Mouse (Mus musculus) forebrain, embryonic 15.5 days (tissue): ENCODE results near the gene Grm3. TPM values are rescaled to one million over a fixed set of nuclear protein-coding genes. Genes with fewer than 3 reads are reported as not detected.

Experiments used
- ATAC-seq: fragments of 200-750 bp; cut with Nextera tagmentation; replicated peaks from 2 replicates; pipeline ENCODE4 v1.8.0; 2017; ENCODE audit warnings: mild to moderate bottlenecking, moderate TSS enrichment, moderate library complexity
- H3K27ac ChIP-seq: fragments of 300-500 bp; sonication (generic); replicated peaks from 2 replicates; pipeline ENCODE4 v1.5.1; 2015; ENCODE audit warnings: mild to moderate bottlenecking, inconsistent platforms
- H3K27me3 ChIP-seq: fragments of 300-500 bp; sonication (generic); 2 replicates; pipeline ENCODE4 v1.6.1; 2015; ENCODE audit warnings: inconsistent platforms
- H3K36me3 ChIP-seq: fragments of 300-500 bp; sonication (generic); 2 replicates; pipeline ENCODE4 v1.6.1; 2015; ENCODE audit warnings: mild to moderate bottlenecking, inconsistent platforms
- H3K4me1 ChIP-seq: fragments of 300-500 bp; sonication (generic); 2 replicates; pipeline ENCODE4 v1.6.1; 2015; ENCODE audit warnings: inconsistent platforms
- H3K4me2 ChIP-seq: fragments of 300-500 bp; sonication (generic); replicated peaks from 2 replicates; pipeline ENCODE4 v1.6.1; 2015; ENCODE audit warnings: mild to moderate bottlenecking, inconsistent platforms
- H3K4me3 ChIP-seq: fragments of 300-500 bp; sonication (generic); 2 replicates; pipeline ENCODE4 v1.5.1; 2015; ENCODE audit warnings: mild to moderate bottlenecking, inconsistent platforms
- H3K9ac ChIP-seq: fragments of 300-500 bp; sonication (generic); replicated peaks from 2 replicates; pipeline ENCODE4 v1.6.1; 2015; ENCODE audit warnings: mild to moderate bottlenecking, inconsistent platforms
- H3K9me3 ChIP-seq: fragments of 300-500 bp; sonication (generic); 2 replicates; pipeline ENCODE4 v1.6.1; 2016; ENCODE audit warnings: inconsistent platforms
- WGBS: fragments of 180-500 bp; shearing (Covaris S2); methylation state at CpG from one replicate; pipeline ENCODE4 v1.1.7; 2015; ENCODE audit warnings: mixed read lengths; 5-methylcytosine and 5-hydroxymethylcytosine counted together
- polyA plus RNA-seq: library from polyadenylated mRNA; unstranded; fragments of >200 nt; fragmentation: Nextera tagmentation; extraction: Ambion mirVana; gene quantifications from 2 replicates; pipeline ENCODE4 v1.2.1, GENCODE M21; 2015

Gene Grm3
- polyA plus RNA-seq, 1 experiment from 2014 or later = 19.2 TPM

GRCm38 (mm10) chr5:9692333-9692732, 32.6 kb downstream of the Grm3 start:
- Histone ChIP-seq H3K4me2 (no peak overlapping the region), H3K27me3 (no peaks in the 10 kb centered on the region; the same call in 1 of the 2 replicates), H3K4me1 (no peaks in the 10 kb centered on the region), H3K36me3 (no peaks in the 10 kb centered on the region), H3K27ac (no peak overlapping the region), H3K9me3 (no peaks in the 10 kb centered on the region), H3K4me3 (no peak overlapping the region), H3K9ac (no peak overlapping the region)
- 95% methylated on average over 1 of the region's 1 CpGs for WGBS
- no peak for ATAC-seq

- 49% methylated on average over 3 of the region's 3 CpGs for WGBS
- H3K27me3 ChIP-seq = no peaks in the 10 kb centered on the region; the same call in 1 of the 2 replicates
- no peak overlapping the region for H3K4me3 ChIP-seq
- H3K9me3 ChIP-seq = no peaks in the 10 kb centered on the region
- no peaks in the 10 kb centered on the region for H3K4me1 ChIP-seq
- no peak overlapping the region for H3K27ac ChIP-seq
- ATAC-seq = no peak
- H3K9ac ChIP-seq = no peak overlapping the region
- no peaks in the 10 kb centered on the region for H3K36me3 ChIP-seq
- H3K4me2 ChIP-seq = no peak overlapping the region
Observed at GRCm38 (mm10) chr5:9690599-9691242, 34.2 kb downstream of the Grm3 start.

- Histone ChIP-seq H3K36me3 (no peaks in the 10 kb centered on the region), H3K4me2 (no peak overlapping the region), H3K4me3 (no peak overlapping the region), H3K9me3 (no peaks in the 10 kb centered on the region), H3K4me1 (no peaks in the 10 kb centered on the region), H3K27me3 (no peaks in the 10 kb centered on the region; the same call in 1 of the 2 replicates), H3K27ac (no peak overlapping the region), H3K9ac (no peak overlapping the region)
- WGBS = 24% methylated on average over 1 of the region's 1 CpGs
- no peak for ATAC-seq
Observed at GRCm38 (mm10) chr5:9690192-9690591, 34.8 kb downstream of the Grm3 start.

GRCm38 (mm10) chr5:9683204-9683603, 41.8 kb downstream of the Grm3 start:
- no peak overlapping the region for H3K27ac ChIP-seq
- ATAC-seq = no peak
- no peaks in the 10 kb centered on the region for H3K9me3 ChIP-seq
- WGBS = 58% methylated on average over 2 of the region's 2 CpGs
- H3K36me3 ChIP-seq = no peaks in the 10 kb centered on the region
- no peaks in the 10 kb centered on the region for H3K4me1 ChIP-seq
- no peak overlapping the region for H3K4me2 ChIP-seq
- no peak overlapping the region for H3K4me3 ChIP-seq
- H3K9ac ChIP-seq = no peak overlapping the region
- H3K27me3 ChIP-seq = no peaks in the 10 kb centered on the region

GRCm38 (mm10) chr5:9669002-9669401, 56.0 kb downstream of the Grm3 start:
- H3K4me2 ChIP-seq = no peak overlapping the region

GRCm38 (mm10) chr5:9663416-9663815, 61.6 kb downstream of the Grm3 start:
- H3K9ac ChIP-seq = no peak overlapping the region
- H3K4me3 ChIP-seq = no peak overlapping the region
- ATAC-seq = no peak
- no peaks in the 10 kb centered on the region for H3K36me3 ChIP-seq
- 94% methylated on average over 3 of the region's 3 CpGs for WGBS
- peaks cover 8% of the 10 kb centered on the region for H3K4me1 ChIP-seq
- H3K27me3 ChIP-seq = no peaks in the 10 kb centered on the region
- H3K4me2 ChIP-seq = no peak overlapping the region
- no peaks in the 10 kb centered on the region for H3K9me3 ChIP-seq
- H3K27ac ChIP-seq = no peak overlapping the region

More at GRCm38 (mm10) chr5:9669002-9669401, 56.0 kb downstream of the Grm3 start:
- 85% methylated on average over 1 of the region's 1 CpGs for WGBS
- Histone ChIP-seq H3K9ac (no peak overlapping the region), H3K9me3 (no peaks in the 10 kb centered on the region), H3K4me3 (no peak overlapping the region), H3K27me3 (no peaks in the 10 kb centered on the region), H3K36me3 (no peaks in the 10 kb centered on the region), H3K4me1 (0 out of 2 replicates have a peak, but pooled peaks cover 4% of the 10 kb centered on the region), H3K27ac (no peak overlapping the region)
- no peak for ATAC-seq

- H3K4me2 ChIP-seq = 0 out of 2 replicates have a peak overlapping the region, but pooled peaks have one; percentile 6
- no peaks in the 10 kb centered on the region for H3K27me3 ChIP-seq
- H3K9ac ChIP-seq = no peak overlapping the region
- no peaks in the 10 kb centered on the region for H3K9me3 ChIP-seq
- no peaks in the 10 kb centered on the region for H3K36me3 ChIP-seq
- H3K4me3 ChIP-seq = no peak overlapping the region
- H3K27ac ChIP-seq = peak overlapping the region; percentile 45; the same call in 1 of the 2 replicates
- ATAC-seq = peak; percentile 91
- peaks cover 8% of the 10 kb centered on the region for H3K4me1 ChIP-seq
- 17% methylated on average over 9 of the region's 9 CpGs for WGBS
Observed at GRCm38 (mm10) chr5:9661870-9662589, 62.9 kb downstream of the Grm3 start.

GRCm38 (mm10) chr5:9638612-9639011, 86.4 kb downstream of the Grm3 start:
- Histone ChIP-seq H3K4me2 (no peak overlapping the region), H3K27ac (no peak overlapping the region), H3K9me3 (no peaks in the 10 kb centered on the region), H3K4me1 (no peaks in the 10 kb centered on the region), H3K9ac (no peak overlapping the region), H3K36me3 (no peaks in the 10 kb centered on the region), H3K4me3 (no peak overlapping the region), H3K27me3 (no peaks in the 10 kb centered on the region)
- 91% methylated on average over 2 of the region's 2 CpGs for WGBS
- no peak for ATAC-seq

GRCm38 (mm10) chr5:9627220-9627619, 97.8 kb downstream of the Grm3 start:
- Histone ChIP-seq H3K9me3 (no peaks in the 10 kb centered on the region), H3K4me2 (no peak overlapping the region), H3K27ac (no peak overlapping the region), H3K4me1 (peaks cover 11% of the 10 kb centered on the region), H3K27me3 (no peaks in the 10 kb centered on the region), H3K4me3 (no peak overlapping the region), H3K36me3 (no peaks in the 10 kb centered on the region), H3K9ac (no peak overlapping the region)
- WGBS = 54% methylated on average over 2 of the region's 2 CpGs
- no peak; the same call in 1 of the 2 replicates for ATAC-seq

- Histone ChIP-seq H3K4me1 (peaks cover 12% of the 10 kb centered on the region), H3K36me3 (no peaks in the 10 kb centered on the region), H3K27me3 (no peaks in the 10 kb centered on the region), H3K4me2 (no peak overlapping the region), H3K9ac (no peak overlapping the region), H3K27ac (no peak overlapping the region), H3K9me3 (no peaks in the 10 kb centered on the region), H3K4me3 (no peak overlapping the region)
- ATAC-seq = no peak
- WGBS = 76% methylated on average over 4 of the region's 4 CpGs
Observed at GRCm38 (mm10) chr5:9624396-9624795, 100.6 kb downstream of the Grm3 start.

- Histone ChIP-seq H3K27me3 (no peaks in the 10 kb centered on the region), H3K4me3 (no peak overlapping the region), H3K36me3 (no peaks in the 10 kb centered on the region), H3K9ac (no peak overlapping the region), H3K27ac (no peak overlapping the region), H3K4me1 (peaks cover 12% of the 10 kb centered on the region), H3K9me3 (no peaks in the 10 kb centered on the region), H3K4me2 (no peak overlapping the region)
- peak; percentile 79 for ATAC-seq
- 5% methylated on average over 4 of the region's 4 CpGs for WGBS
Observed at GRCm38 (mm10) chr5:9623095-9623459, 101.9 kb downstream of the Grm3 start.

GRCm38 (mm10) chr5:9622264-9623094, 102.5 kb downstream of the Grm3 start:
- ATAC-seq = peak; percentile 65
- H3K4me2 ChIP-seq = no peak overlapping the region

More at GRCm38 (mm10) chr5:9622264-9623094, 102.5 kb downstream of the Grm3 start:
- Histone ChIP-seq H3K27me3 (no peaks in the 10 kb centered on the region), H3K4me1 (peaks cover 12% of the 10 kb centered on the region), H3K4me3 (no peak overlapping the region), H3K9ac (no peak overlapping the region), H3K27ac (no peak overlapping the region), H3K9me3 (no peaks in the 10 kb centered on the region), H3K36me3 (no peaks in the 10 kb centered on the region)
- 49% methylated on average over 4 of the region's 4 CpGs for WGBS
